Mouse (Mus musculus) hindbrain, embryonic 16.5 days (tissue): ENCODE measurements around the gene Slc38a2. TPM values are rescaled to one million over a fixed set of nuclear protein-coding genes. Genes with fewer than 3 reads are reported as not detected.

Experiments used
- ATAC-seq: fragments of 200-750 bp; cut with Nextera tagmentation; 2 replicates; pipeline ENCODE4 v1.8.0; 2017; ENCODE audit warnings: moderate TSS enrichment, moderate library complexity
- H3K27ac ChIP-seq: fragments of 300-500 bp; sonication (generic); 2 replicates; pipeline ENCODE4 v1.5.1; 2014; ENCODE audit warnings: low read depth, mild to moderate bottlenecking, control low read depth, low read length, moderate library complexity
- H3K27me3 ChIP-seq: fragments of 300-500 bp; sonication (generic); replicated peaks from 2 replicates; pipeline ENCODE4 v1.6.1; 2014; ENCODE audit warnings: low read length; ENCODE audit not compliant: control insufficient read depth, insufficient read depth
- H3K36me3 ChIP-seq: fragments of 300-500 bp; sonication (generic); 2 replicates; pipeline ENCODE4 v1.6.1; 2014; ENCODE audit warnings: mild to moderate bottlenecking, low read length, moderate library complexity, mixed read lengths; ENCODE audit not compliant: control insufficient read depth, insufficient read depth
- H3K4me1 ChIP-seq: fragments of 300-500 bp; sonication (generic); 2 replicates; pipeline ENCODE4 v1.6.1; 2014; ENCODE audit warnings: low read depth, low read length; ENCODE audit not compliant: control insufficient read depth, insufficient read depth
- H3K4me2 ChIP-seq: fragments of 300-500 bp; sonication (generic); 2 replicates; pipeline ENCODE4 v1.6.1; 2014; ENCODE audit warnings: mild to moderate bottlenecking, low read length, control low read depth, moderate library complexity
- H3K4me3 ChIP-seq: fragments of 300-500 bp; sonication (generic); 2 replicates; pipeline ENCODE4 v1.5.1; 2014; ENCODE audit warnings: mild to moderate bottlenecking, low read length, control low read depth, moderate library complexity
- H3K9ac ChIP-seq: fragments of 300-500 bp; sonication (generic); 2 replicates; pipeline ENCODE4 v1.6.1; 2014; ENCODE audit warnings: low read depth, mild to moderate bottlenecking, control low read depth, low read length, moderate library complexity
- H3K9me3 ChIP-seq: fragments of 300-500 bp; sonication (generic); 2 replicates; pipeline ENCODE4 v1.6.1; 2014; ENCODE audit warnings: mild to moderate bottlenecking, low read length, moderate library complexity; ENCODE audit not compliant: control insufficient read depth
- WGBS: fragments of 180-500 bp; shearing (Covaris S2); extraction: QIAGEN DNeasy Blood & Tissue Kit; methylation state at CpG from one replicate; pipeline ENCODE4 v1.1.7; 2014; 5-methylcytosine and 5-hydroxymethylcytosine counted together
- polyA plus RNA-seq: library from polyadenylated mRNA; unstranded; fragments of >200 nt; fragmentation: Nextera tagmentation; extraction: Ambion mirVana; gene quantifications from 2 replicates; pipeline ENCODE4 v1.2.1, GENCODE M21; 2015

Gene Slc38a2
- polyA plus RNA-seq, result 87.4 and 111 TPM in 2 replicates

DNA sequence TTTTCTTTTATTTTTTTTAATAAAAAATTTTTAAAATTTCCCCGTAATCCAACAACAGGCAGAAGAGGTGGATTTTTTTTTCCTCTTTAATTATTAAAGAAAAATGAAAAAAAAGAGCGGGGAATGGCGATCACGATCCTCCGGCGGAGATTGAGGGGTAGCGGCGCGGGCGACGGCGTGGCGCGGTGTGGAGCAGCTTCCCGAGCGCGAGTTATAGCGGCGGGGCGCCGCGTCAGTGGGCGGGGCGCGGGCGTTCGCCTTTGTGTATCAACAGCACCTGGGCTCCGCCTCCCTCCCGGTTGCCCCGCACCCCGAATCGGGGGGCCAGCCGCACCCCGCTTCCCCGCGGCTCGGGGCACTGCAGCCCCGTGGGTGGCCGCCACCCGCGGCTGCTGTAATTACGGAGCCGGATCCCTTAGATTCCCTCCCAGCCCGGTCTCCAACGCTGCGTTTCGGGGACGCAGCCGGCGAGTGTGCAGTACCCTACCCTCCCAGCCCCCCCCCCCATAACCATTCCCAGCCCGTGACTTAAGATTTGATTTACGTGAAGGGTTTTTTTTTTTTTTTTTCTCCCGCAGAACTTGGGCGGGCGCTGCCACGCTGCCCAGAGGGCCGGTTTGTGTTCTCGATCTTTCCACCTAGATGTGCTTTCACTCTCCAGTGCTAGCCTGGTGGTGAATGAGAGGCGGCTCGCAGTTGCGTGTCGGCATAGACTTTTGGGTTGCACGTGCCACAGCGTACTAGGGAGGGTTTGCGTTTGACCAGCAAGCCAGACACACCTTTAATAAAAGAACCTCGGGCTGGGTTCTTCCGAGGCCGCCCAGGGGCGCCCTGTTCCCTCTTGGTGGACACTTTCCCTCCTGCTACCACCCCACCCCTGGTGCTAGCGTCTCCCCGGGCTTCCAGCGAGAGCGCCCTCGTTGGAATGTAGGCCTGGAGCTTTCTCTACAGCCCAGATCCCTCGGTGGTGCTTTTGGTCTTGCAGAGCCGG lies at the start of gene Slc38a2:
Gene Slc38a2, minus strand, starts transcription at position 210 of the 991 bp plus-strand sequence.
- H3K36me3 ChIP-seq, result peaks cover 6% of the 10 kb centered on the region
- H3K9ac ChIP-seq, result peak within 1 kb of the TSS; percentile 98
- WGBS, result under 1% methylated on average over 76 of the region's 76 CpGs
- H3K27me3 ChIP-seq, result no peaks in the 10 kb centered on the region
- H3K9me3 ChIP-seq, result no peaks in the 10 kb centered on the region
- H3K4me3 ChIP-seq, result peak within 1 kb of the TSS; percentile 91
- ATAC-seq, result peak; percentile 89
- H3K4me2 ChIP-seq, result peak within 1 kb of the TSS; percentile 80
- peak within 1 kb of the TSS; percentile 98 for H3K27ac ChIP-seq
- H3K4me1 ChIP-seq, result peaks cover 25% of the 10 kb centered on the region

DNA sequence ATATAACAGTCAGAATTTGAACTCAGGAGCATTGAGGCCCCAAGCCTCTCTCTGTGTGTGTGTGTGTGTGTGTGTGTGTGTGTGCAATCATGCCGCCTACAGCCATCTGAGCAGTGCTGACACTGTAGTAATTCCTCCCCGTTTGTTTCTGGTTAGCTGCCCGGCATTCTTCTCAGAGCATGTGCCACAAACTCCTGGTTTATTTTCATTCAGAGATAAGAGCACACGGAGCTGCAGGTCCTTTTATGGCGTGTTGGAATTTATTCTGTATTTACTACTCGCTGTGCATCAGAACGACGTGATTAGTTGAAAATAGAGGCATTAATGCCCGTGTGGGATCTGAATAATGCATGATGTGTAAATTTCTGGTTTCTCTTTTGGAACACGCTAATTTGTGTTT lies 49.6 kb upstream of the Slc38a2 start:
- no peaks in the 10 kb centered on the region for H3K27me3 ChIP-seq
- H3K9me3 ChIP-seq, result no peaks in the 10 kb centered on the region
- H3K4me1 ChIP-seq, result no peaks in the 10 kb centered on the region
- no peak overlapping the region for H3K4me3 ChIP-seq
- H3K4me2 ChIP-seq, result peak overlapping the region; percentile 12; the same call in 1 of the 2 replicates
- WGBS, result 57% methylated on average over 10 of the region's 10 CpGs
- ATAC-seq, result no peak
- H3K27ac ChIP-seq, result no peak overlapping the region
- no peak overlapping the region for H3K9ac ChIP-seq
- H3K36me3 ChIP-seq, result no peaks in the 10 kb centered on the region

DNA sequence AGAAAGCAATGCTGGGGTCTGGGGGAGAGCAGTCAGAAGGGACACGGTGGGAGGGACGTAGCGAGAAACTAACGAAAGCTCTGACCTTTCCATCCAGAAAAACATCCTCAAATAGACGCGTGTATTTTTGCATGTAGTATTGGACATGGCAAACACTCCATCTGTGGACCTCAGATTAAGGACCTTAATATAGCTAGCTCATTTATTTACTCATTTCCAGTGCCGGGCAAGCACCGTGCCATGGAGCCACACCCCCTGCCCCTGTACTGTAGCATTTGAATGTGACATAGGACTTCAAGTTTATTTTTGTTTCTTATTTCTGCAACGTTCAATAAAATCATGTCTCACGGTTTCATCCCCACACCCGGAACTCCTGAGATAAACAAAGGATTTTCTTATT lies 48.0 kb upstream of the Slc38a2 start:
- Histone ChIP-seq H3K4me3 (no peak overlapping the region), H3K9me3 (no peaks in the 10 kb centered on the region), H3K27me3 (no peaks in the 10 kb centered on the region), H3K9ac (no peak overlapping the region), H3K27ac (no peak overlapping the region), H3K36me3 (no peaks in the 10 kb centered on the region), H3K4me1 (no peaks in the 10 kb centered on the region), H3K4me2 (no peak overlapping the region)
- 89% methylated on average over 11 of the region's 11 CpGs for WGBS
- no peak for ATAC-seq

DNA sequence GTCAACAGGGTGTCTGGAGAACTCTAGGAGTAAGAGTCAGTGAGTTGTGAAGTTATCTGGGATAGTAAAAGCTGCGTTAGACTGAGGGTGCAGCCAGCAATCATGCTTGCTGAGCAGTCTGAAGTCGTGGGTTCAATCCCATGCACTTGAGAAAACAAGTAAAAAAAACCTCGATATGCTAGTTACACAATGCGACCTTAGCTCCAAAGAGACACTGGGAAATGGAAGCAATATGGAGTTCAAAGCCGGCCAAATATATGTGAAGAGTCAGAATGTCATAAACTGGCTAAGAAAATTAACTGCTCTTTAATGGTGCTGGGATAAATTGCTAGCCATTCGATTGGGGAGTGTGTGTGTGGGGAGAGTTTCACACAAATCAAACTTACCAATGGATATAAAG lies 47.5 kb upstream of the Slc38a2 start:
- WGBS, result 88% methylated on average over 6 of the region's 6 CpGs
- no peak overlapping the region for H3K4me2 ChIP-seq
- no peaks in the 10 kb centered on the region for H3K9me3 ChIP-seq
- no peak overlapping the region for H3K4me3 ChIP-seq
- no peak overlapping the region for H3K9ac ChIP-seq
- no peaks in the 10 kb centered on the region for H3K27me3 ChIP-seq
- H3K36me3 ChIP-seq, result no peaks in the 10 kb centered on the region
- ATAC-seq, result no peak
- no peaks in the 10 kb centered on the region for H3K4me1 ChIP-seq
- no peak overlapping the region for H3K27ac ChIP-seq

DNA sequence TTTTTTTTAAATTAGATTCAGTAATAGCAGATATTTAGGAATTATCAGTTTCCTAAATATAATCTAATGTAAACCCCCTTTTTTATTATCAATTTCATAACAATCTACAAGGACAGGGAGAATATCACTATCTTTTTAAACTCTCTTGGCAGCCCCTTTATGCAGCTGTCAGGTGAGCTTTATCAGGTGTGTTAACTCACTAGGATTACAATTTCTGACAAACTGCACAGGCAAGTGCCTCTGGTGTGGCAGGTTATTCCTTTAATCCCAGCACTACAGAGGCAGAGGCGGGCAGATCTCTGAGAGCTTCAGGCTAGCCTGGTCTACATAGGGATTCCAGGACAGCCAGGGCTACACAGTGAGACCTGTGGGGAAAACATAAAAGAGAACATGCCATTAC lies 45.8 kb upstream of the Slc38a2 start:
- Histone ChIP-seq H3K4me1 (no peaks in the 10 kb centered on the region), H3K9me3 (no peaks in the 10 kb centered on the region), H3K27me3 (no peaks in the 10 kb centered on the region), H3K36me3 (no peaks in the 10 kb centered on the region), H3K27ac (no peak overlapping the region), H3K4me3 (no peak overlapping the region), H3K9ac (no peak overlapping the region), H3K4me2 (no peak overlapping the region)
- WGBS, result 100% methylated on average over 1 of the region's 1 CpGs
- ATAC-seq, result no peak

DNA sequence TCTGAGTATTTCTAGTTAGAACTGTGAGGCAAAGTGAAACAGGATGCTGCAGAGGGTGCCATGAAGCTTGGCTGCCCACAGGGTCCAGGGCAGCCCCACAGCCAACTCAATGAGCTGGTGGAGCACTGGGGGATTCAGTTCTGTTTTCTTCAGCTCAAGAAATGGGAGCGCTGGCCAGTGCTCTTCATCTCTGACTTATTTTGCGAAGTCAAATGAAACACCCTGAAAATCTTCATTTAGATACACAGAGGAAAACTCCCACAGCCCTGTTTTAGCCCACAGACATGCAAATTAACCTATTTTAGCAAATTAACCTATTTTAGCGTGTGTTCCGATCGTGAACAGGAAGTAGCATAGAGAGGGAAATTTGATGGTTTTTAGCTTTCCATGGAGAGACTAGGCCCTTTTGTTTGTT lies 45.4 kb upstream of the Slc38a2 start:
- H3K9ac ChIP-seq, result no peak overlapping the region
- ATAC-seq, result no peak
- no peaks in the 10 kb centered on the region for H3K4me1 ChIP-seq
- H3K27ac ChIP-seq, result no peak overlapping the region
- 93% methylated on average over 5 of the region's 5 CpGs for WGBS
- H3K36me3 ChIP-seq, result no peaks in the 10 kb centered on the region
- H3K4me2 ChIP-seq, result no peak overlapping the region
- no peak overlapping the region for H3K4me3 ChIP-seq
- H3K27me3 ChIP-seq, result no peaks in the 10 kb centered on the region
- no peaks in the 10 kb centered on the region for H3K9me3 ChIP-seq

DNA sequence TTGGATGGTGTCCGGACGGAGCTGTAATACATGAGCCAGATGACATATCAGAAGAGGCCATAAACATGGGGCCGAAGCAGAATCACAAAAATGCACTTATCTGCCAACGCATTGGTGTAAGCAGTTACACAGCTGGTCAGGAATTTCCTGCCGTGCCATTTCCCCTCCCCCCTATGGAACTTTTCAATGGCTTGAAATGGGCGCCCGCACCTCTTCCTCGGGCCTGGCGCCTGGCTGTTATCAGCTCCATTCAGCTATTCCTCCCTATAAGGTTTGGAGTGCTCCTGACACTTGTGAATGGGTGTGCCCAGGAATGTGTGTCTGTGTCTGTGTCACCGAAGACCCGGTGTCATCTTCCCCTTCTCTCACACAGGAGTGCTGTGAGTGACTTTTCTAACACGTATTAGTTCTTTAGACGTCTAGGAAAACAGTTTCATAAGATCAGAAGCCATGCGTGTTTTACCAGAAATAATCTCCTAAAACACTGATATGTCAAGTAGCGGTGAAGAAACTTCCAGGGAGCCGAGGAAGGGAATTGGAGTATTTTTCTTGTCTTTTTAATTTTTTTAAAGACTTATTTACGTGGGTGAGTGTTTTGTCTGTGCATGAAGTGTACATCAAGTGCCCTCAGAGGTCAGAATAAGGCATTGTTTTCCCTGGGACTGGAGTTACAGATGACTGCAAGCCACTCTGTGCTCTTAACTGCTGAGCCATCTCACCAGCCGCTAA lies 44.8 kb upstream of the Slc38a2 start:
- H3K9ac ChIP-seq, result no peak overlapping the region
- 80% methylated on average over 18 of the region's 18 CpGs for WGBS
- H3K9me3 ChIP-seq, result no peaks in the 10 kb centered on the region
- ATAC-seq, result no peak
- no peak overlapping the region for H3K4me3 ChIP-seq
- no peak overlapping the region for H3K4me2 ChIP-seq
- H3K4me1 ChIP-seq, result no peaks in the 10 kb centered on the region
- no peak overlapping the region for H3K27ac ChIP-seq
- H3K27me3 ChIP-seq, result no peaks in the 10 kb centered on the region
- no peaks in the 10 kb centered on the region for H3K36me3 ChIP-seq

DNA sequence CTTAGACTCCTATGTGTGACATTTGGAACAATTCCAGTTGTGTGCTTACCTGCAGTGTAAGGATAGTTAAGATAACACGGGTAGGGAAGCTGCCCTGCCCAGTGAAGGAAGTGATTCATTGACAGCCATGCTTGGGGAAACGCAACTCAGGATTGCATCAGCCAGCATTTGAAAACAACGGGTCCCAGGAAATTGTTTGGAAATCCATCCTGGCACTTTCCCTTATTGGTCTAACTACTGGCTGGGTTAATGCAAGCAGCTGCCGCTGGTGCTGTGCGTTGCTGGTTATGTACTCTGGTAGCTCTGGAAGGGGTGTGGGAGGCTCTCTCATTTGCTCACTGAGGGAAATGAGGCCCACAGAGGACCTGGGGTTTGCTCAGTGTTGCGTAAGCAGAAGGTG lies 43.7 kb upstream of the Slc38a2 start:
- no peak overlapping the region for H3K4me3 ChIP-seq
- no peak for ATAC-seq
- 78% methylated on average over 6 of the region's 6 CpGs for WGBS
- H3K4me2 ChIP-seq, result no peak overlapping the region
- no peaks in the 10 kb centered on the region for H3K27me3 ChIP-seq
- H3K4me1 ChIP-seq, result no peaks in the 10 kb centered on the region
- no peak overlapping the region for H3K9ac ChIP-seq
- no peak overlapping the region for H3K27ac ChIP-seq
- H3K9me3 ChIP-seq, result no peaks in the 10 kb centered on the region
- no peaks in the 10 kb centered on the region for H3K36me3 ChIP-seq

DNA sequence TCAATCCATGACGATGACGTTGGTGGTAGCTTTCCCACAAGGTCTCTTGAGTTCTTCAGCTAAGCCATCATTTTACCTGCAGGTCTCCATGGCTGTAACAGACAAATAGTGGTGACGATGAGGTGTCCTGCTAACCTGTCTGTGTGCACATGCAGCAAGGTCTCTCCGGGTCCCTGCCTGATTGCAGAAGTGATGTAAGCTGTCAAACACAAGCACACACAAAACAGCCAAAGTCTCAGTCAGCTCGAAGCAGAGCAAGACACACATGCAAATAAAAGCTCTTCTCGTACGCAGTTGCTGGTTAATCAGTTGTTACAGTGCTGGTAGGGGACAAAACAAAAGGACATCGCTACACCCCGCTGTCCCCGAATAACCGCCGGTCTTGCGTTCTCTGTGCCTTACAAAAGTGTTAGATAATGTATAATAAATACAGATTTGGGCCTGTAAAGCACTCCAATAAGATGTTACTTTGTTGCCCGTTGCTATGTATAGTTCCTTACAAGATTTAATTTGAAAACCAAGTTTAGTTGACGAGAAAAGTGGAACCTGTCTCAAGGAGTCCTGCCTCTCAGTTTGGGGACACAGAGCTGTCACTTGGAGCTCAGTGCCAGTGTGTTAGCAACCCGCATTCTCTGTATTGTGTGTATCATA lies 43.2 kb upstream of the Slc38a2 start:
- no peaks in the 10 kb centered on the region for H3K4me1 ChIP-seq
- no peaks in the 10 kb centered on the region for H3K9me3 ChIP-seq
- 75% methylated on average over 16 of the region's 16 CpGs for WGBS
- H3K4me2 ChIP-seq, result no peak overlapping the region
- no peaks in the 10 kb centered on the region for H3K36me3 ChIP-seq
- no peak overlapping the region for H3K4me3 ChIP-seq
- no peak for ATAC-seq
- no peak overlapping the region for H3K27ac ChIP-seq
- H3K9ac ChIP-seq, result no peak overlapping the region
- no peaks in the 10 kb centered on the region for H3K27me3 ChIP-seq
